Mouse (Mus musculus) megakaryocyte, embryonic 14.5 days (primary cell): ENCODE measurements around the gene Stox2. TPM values are rescaled to one million over a fixed set of nuclear protein-coding genes. Genes with fewer than 3 reads are reported as not detected.

Experiments
- H3K27me3 ChIP-seq: replicated peaks from 2 replicates; pipeline ENCODE3; 2012; ENCODE audit warnings: inconsistent platforms
- H3K36me3 ChIP-seq: replicated peaks from 2 replicates; pipeline ENCODE3; 2012; ENCODE audit warnings: low read length, inconsistent platforms, mixed read lengths
- H3K4me1 ChIP-seq: 2 replicates; pipeline ENCODE4 v1.6.1; 2012; ENCODE audit warnings: inconsistent platforms
- H3K4me3 ChIP-seq: replicated peaks from 2 replicates; pipeline ENCODE3; 2012; ENCODE audit warnings: moderate library complexity, mild to moderate bottlenecking, inconsistent platforms
- H3K9me3 ChIP-seq: 2 replicates; pipeline ENCODE4 v1.6.1; 2012; ENCODE audit warnings: inconsistent platforms
- FLI1 ChIP-seq: IDR thresholded peaks from 2 replicates; pipeline ENCODE4 v1.6.1; 2012; ENCODE audit warnings: low read length, inconsistent platforms, mixed read lengths
- GATA1 ChIP-seq: IDR thresholded peaks from 3 replicates; pipeline ENCODE4 v1.6.1; 2012; ENCODE audit warnings: mixed read lengths, low read length, inconsistent platforms, borderline replicate concordance
- polyA plus RNA-seq: library from polyadenylated mRNA; stranded (reverse); fragments of >175 nt; gene quantifications from 2 replicates; pipeline ENCODE4 v1.2.3, GENCODE M21; 2012; ENCODE audit warnings: low replicate concordance; ENCODE audit not compliant: insufficient read depth

Stox2 gene
- polyA plus RNA-seq, 1 experiment: not detected

- no peaks in the 10 kb centered on the region for H3K36me3 ChIP-seq
- H3K4me1 ChIP-seq: no peaks in the 10 kb centered on the region
- no peaks in the 10 kb centered on the region for H3K27me3 ChIP-seq
- peaks cover 4% of the 10 kb centered on the region; the same call in 1 of the 2 replicates for H3K9me3 ChIP-seq
- TF ChIP-seq FLI1: no peak
- TF ChIP-seq GATA1: no peak
- H3K4me3 ChIP-seq: no peak overlapping the region
Measured at GRCm38 (mm10) chr8:47181032-47181698, 265.0 kb downstream of the Stox2 start.

GRCm38 (mm10) chr8:47180181-47180580 lies 266.0 kb downstream of the Stox2 start:
- Histone ChIP-seq H3K4me3 (no peak overlapping the region), H3K27me3 (no peaks in the 10 kb centered on the region), H3K9me3 (peaks cover 4% of the 10 kb centered on the region; the same call in 1 of the 2 replicates), H3K4me1 (no peaks in the 10 kb centered on the region), H3K36me3 (no peaks in the 10 kb centered on the region)
- TF ChIP-seq FLI1 (no peak), GATA1 (no peak)

GRCm38 (mm10) chr8:47178785-47179184 lies 267.4 kb downstream of the Stox2 start:
- H3K36me3 ChIP-seq: no peaks in the 10 kb centered on the region
- TF ChIP-seq GATA1 (no peak), FLI1 (no peak)
- no peaks in the 10 kb centered on the region for H3K27me3 ChIP-seq
- H3K4me1 ChIP-seq: no peaks in the 10 kb centered on the region
- H3K4me3 ChIP-seq: no peak overlapping the region
- peaks cover 4% of the 10 kb centered on the region; the same call in 1 of the 2 replicates for H3K9me3 ChIP-seq

GRCm38 (mm10) chr8:47173823-47174222 lies 272.3 kb downstream of the Stox2 start:
- no peaks in the 10 kb centered on the region for H3K36me3 ChIP-seq
- no peak overlapping the region for H3K4me3 ChIP-seq
- no peaks in the 10 kb centered on the region for H3K27me3 ChIP-seq
- TF ChIP-seq FLI1 (no peak), GATA1 (no peak)
- H3K9me3 ChIP-seq: peaks cover 14% of the 10 kb centered on the region; the same call in 1 of the 2 replicates
- no peaks in the 10 kb centered on the region for H3K4me1 ChIP-seq

GRCm38 (mm10) chr8:47172848-47173247 lies 273.3 kb downstream of the Stox2 start:
- H3K27me3 ChIP-seq: no peaks in the 10 kb centered on the region
- TF ChIP-seq GATA1 (no peak), FLI1 (no peak)
- H3K4me3 ChIP-seq: no peak overlapping the region
- no peaks in the 10 kb centered on the region for H3K4me1 ChIP-seq
- peaks cover 17% of the 10 kb centered on the region; the same call in 1 of the 2 replicates for H3K9me3 ChIP-seq
- no peaks in the 10 kb centered on the region for H3K36me3 ChIP-seq

GRCm38 (mm10) chr8:47160688-47161087 lies 285.5 kb downstream of the Stox2 start:
- H3K27me3 ChIP-seq: no peaks in the 10 kb centered on the region
- H3K9me3 ChIP-seq: 0 out of 2 replicates have a peak, but pooled peaks cover 2% of the 10 kb centered on the region
- peak overlapping the region; percentile 44 for H3K4me3 ChIP-seq
- TF ChIP-seq FLI1: no peak
- no peak for TF ChIP-seq GATA1
- H3K4me1 ChIP-seq: no peaks in the 10 kb centered on the region
- H3K36me3 ChIP-seq: no peaks in the 10 kb centered on the region

GRCm38 (mm10) chr8:47154521-47154920 lies 291.6 kb downstream of the Stox2 start:
- no peaks in the 10 kb centered on the region for H3K27me3 ChIP-seq
- H3K9me3 ChIP-seq: peaks cover 19% of the 10 kb centered on the region
- TF ChIP-seq GATA1 (no peak), FLI1 (no peak)
- H3K4me3 ChIP-seq: no peak overlapping the region
- no peaks in the 10 kb centered on the region for H3K4me1 ChIP-seq
- no peaks in the 10 kb centered on the region for H3K36me3 ChIP-seq

- H3K4me3 ChIP-seq: no peak overlapping the region
- no peaks in the 10 kb centered on the region for H3K4me1 ChIP-seq
- H3K36me3 ChIP-seq: no peaks in the 10 kb centered on the region
- H3K9me3 ChIP-seq: peaks cover 7% of the 10 kb centered on the region; the same call in 1 of the 2 replicates
- no peaks in the 10 kb centered on the region for H3K27me3 ChIP-seq
- no peak for TF ChIP-seq FLI1
- TF ChIP-seq GATA1: no peak
Measured at GRCm38 (mm10) chr8:47145258-47145657, 300.9 kb downstream of the Stox2 start.

- TF ChIP-seq FLI1 (no peak), GATA1 (no peak)
- no peaks in the 10 kb centered on the region for H3K36me3 ChIP-seq
Measured at GRCm38 (mm10) chr8:47136047-47136446, 310.1 kb downstream of the Stox2 start.

GRCm38 (mm10) chr8:47135586-47135985 lies 310.6 kb downstream of the Stox2 start:
- no peaks in the 10 kb centered on the region for H3K36me3 ChIP-seq
- H3K4me1 ChIP-seq: no peaks in the 10 kb centered on the region
- no peaks in the 10 kb centered on the region for H3K9me3 ChIP-seq
- TF ChIP-seq GATA1: no peak
- no peak for TF ChIP-seq FLI1
- no peaks in the 10 kb centered on the region for H3K27me3 ChIP-seq
- H3K4me3 ChIP-seq: no peak overlapping the region

More at GRCm38 (mm10) chr8:47136047-47136446, 310.1 kb downstream of the Stox2 start:
- no peaks in the 10 kb centered on the region for H3K27me3 ChIP-seq
- H3K4me1 ChIP-seq: no peaks in the 10 kb centered on the region
- H3K4me3 ChIP-seq: no peak overlapping the region
- no peaks in the 10 kb centered on the region for H3K9me3 ChIP-seq

GRCm38 (mm10) chr8:47134736-47135135 lies 311.4 kb downstream of the Stox2 start:
- H3K4me3 ChIP-seq: no peak overlapping the region
- H3K4me1 ChIP-seq: no peaks in the 10 kb centered on the region
- no peaks in the 10 kb centered on the region for H3K9me3 ChIP-seq
- no peaks in the 10 kb centered on the region for H3K27me3 ChIP-seq
- TF ChIP-seq GATA1: no peak
- no peak for TF ChIP-seq FLI1
- H3K36me3 ChIP-seq: no peaks in the 10 kb centered on the region
